In genomic region chr1:64709891-64710290, GRCm38 (mm10) we compare ENCODE assay signal across 9 mouse cellular contexts. TPM values are rescaled to one million over a fixed set of nuclear protein-coding genes. Genes with fewer than 3 reads are reported as not detected.
A peak's percentile ranks its signal among the peaks of the same experiment; 100 is the strongest.
DNase-seq lines count a peak whose midpoint lies in the region; ATAC-seq and TF ChIP-seq lines count a peak whose summit lies in the region.
"Had no signal": no experiment of that assay in that cellular context is flagged by ENCODE, and none has a peak within 500 bp of the region (broad histone marks: within the 10 kb centered on the region; RNA-seq: fewer than 3 reads in every experiment).

No protein-coding gene starts in this region.

- no peak overlapping the region for H3K27ac ChIP-seq in thymus, adult 2 months (ENCODE audit: control insufficient read depth, insufficient read depth, low read length)
- H3K27ac ChIP-seq: neural tube, embryonic 13.5 days had no signal

- DNase-seq in heart, postnatal 10 days: peak; percentile 30 to 40
- DNase-seq in heart, postnatal 25 days (ENCODE audit: low spot score): no peak
- DNase-seq in thymus, adult 2 months: peak; percentile 25
- no peak for DNase-seq in thymus, adult 18-20 months
- DNase-seq in ovary, postnatal 36 days (ENCODE audit: low spot score): no peak
- DNase-seq in right cerebral cortex, postnatal 25 days: no peak

- peak; percentile 63 for ATAC-seq in granulocyte monocyte progenitor cell, adult 5-6 weeks (replicated peaks; ENCODE audit: poor library complexity, severe bottlenecking)
- no peak for ATAC-seq in cerebellum, adult (ENCODE audit: insufficient number of reproducible peaks, low FRiP score, low TSS enrichment)

- no peak for TF ChIP-seq CTCF in thymus, adult 2 months (IDR thresholded peaks at IDR 0.05; ENCODE audit: borderline replicate concordance, control insufficient read depth, extremely low read depth, insufficient read depth, low read length, poor library complexity)

- no peaks in the 10 kb centered on the region for H3K27me3 ChIP-seq in thymus, adult 2 months (ENCODE audit: control insufficient read depth, insufficient read depth, low read length)
- H3K27me3 ChIP-seq: neural tube, embryonic 13.5 days had no signal

- H3K4me1 ChIP-seq in thymus, adult 2 months (replicated peaks; ENCODE audit: control insufficient read depth, insufficient read depth, low read length): no peaks in the 10 kb centered on the region
- H3K4me1 ChIP-seq: neural tube, embryonic 13.5 days had no signal

- no peak overlapping the region for H3K4me3 ChIP-seq in thymus, adult 2 months (ENCODE audit: control insufficient read depth, insufficient read depth, low read length)
- H3K4me3 ChIP-seq: neural tube, embryonic 13.5 days had no signal

- WGBS in thymus, adult 2 months: 16% methylated on average over 2 of the region's 2 CpGs

- intact Hi-C loops in heart, postnatal 10 days (cut with DNase I): loop anchor here (1.0 to 5.0 kb wide), 2 partner anchors 93 to 1053 kb away; partner anchors contain the start of gene Mettl21a
- intact Hi-C loops in heart, postnatal 25 days (cut with DNase I): loop anchor here (1.0 to 5.0 kb wide), 3 partner anchors 93 to 1053 kb away; partner anchors contain the start of gene Mettl21a

- no peak for TF ChIP-seq POLR2A in thymus, adult 2 months (IDR thresholded peaks at IDR 0.05; ENCODE audit: control insufficient read depth, extremely low read depth, insufficient read depth, low read length, poor library complexity)

- H3K36me3 ChIP-seq in thymus, adult 2 months (ENCODE audit: control insufficient read depth, insufficient read depth, low read length): no peaks in the 10 kb centered on the region

RNA-seq across cellular contexts. Expression of gene Ccnyl1, which starts 19.6 kb away (rescaled TPM):
- 10 to 100 TPM; 24.0 to 27.6 TPM for total RNA-seq in heart, postnatal 10 days (2021)
- total RNA-seq in heart, postnatal 25 days (2021): 10 to 100 TPM; 16.9 to 17.6 TPM
- polyA plus RNA-seq in thymus, adult 2 months (2012; rRNA removed): 13.2 and 19.1 TPM in 2 replicates
- total RNA-seq in granulocyte monocyte progenitor cell, adult 5-6 weeks (2014; fragmentation: Nextera tagmentation): 7.6 and 7.8 TPM in 2 replicates
- 5.1 and 7.6 TPM in 2 replicates for total RNA-seq in granulocyte monocyte progenitor cell, adult 5-6 weeks (2017)

RNA-seq across cellular contexts. Expression of gene Fzd5, which starts 27.7 kb away (rescaled TPM):
- 1 to 10 TPM; 6.4 to 7.9 TPM for total RNA-seq in heart, postnatal 10 days (2021)
- 1 to 10 TPM; 4.0 to 5.8 TPM for total RNA-seq in heart, postnatal 25 days (2021)
- 8.2 and 10.7 TPM in 2 replicates for polyA plus RNA-seq in thymus, adult 2 months (2012; rRNA removed)
- total RNA-seq in granulocyte monocyte progenitor cell, adult 5-6 weeks (2014; fragmentation: Nextera tagmentation): 1.2 and 1.6 TPM in 2 replicates
- 1.1 and 1.2 TPM in 2 replicates for total RNA-seq in granulocyte monocyte progenitor cell, adult 5-6 weeks (2017)

Comparison
In these comparisons a context has a peak if more than half of its experiments do, and no peak if none do; other contexts are left out.
1. DNase-seq: peak in heart, postnatal 10 days (2 of 2) and thymus, adult 2 months (single experiment); none in heart, postnatal 25 days (single experiment), thymus, adult 18-20 months (0 of 2), ovary, postnatal 36 days (single experiment) and right cerebral cortex, postnatal 25 days (single experiment).